Mouse (Mus musculus): ENCODE measurements around the gene Vav2.

Gene Vav2

GRCm38 (mm10) chr2:27442708-27443449, 16.0 kb upstream of the Vav2 start:
- no peak for DNase-seq (ENCODE audit: extremely low read depth, low read depth, low spot score)

DNA sequence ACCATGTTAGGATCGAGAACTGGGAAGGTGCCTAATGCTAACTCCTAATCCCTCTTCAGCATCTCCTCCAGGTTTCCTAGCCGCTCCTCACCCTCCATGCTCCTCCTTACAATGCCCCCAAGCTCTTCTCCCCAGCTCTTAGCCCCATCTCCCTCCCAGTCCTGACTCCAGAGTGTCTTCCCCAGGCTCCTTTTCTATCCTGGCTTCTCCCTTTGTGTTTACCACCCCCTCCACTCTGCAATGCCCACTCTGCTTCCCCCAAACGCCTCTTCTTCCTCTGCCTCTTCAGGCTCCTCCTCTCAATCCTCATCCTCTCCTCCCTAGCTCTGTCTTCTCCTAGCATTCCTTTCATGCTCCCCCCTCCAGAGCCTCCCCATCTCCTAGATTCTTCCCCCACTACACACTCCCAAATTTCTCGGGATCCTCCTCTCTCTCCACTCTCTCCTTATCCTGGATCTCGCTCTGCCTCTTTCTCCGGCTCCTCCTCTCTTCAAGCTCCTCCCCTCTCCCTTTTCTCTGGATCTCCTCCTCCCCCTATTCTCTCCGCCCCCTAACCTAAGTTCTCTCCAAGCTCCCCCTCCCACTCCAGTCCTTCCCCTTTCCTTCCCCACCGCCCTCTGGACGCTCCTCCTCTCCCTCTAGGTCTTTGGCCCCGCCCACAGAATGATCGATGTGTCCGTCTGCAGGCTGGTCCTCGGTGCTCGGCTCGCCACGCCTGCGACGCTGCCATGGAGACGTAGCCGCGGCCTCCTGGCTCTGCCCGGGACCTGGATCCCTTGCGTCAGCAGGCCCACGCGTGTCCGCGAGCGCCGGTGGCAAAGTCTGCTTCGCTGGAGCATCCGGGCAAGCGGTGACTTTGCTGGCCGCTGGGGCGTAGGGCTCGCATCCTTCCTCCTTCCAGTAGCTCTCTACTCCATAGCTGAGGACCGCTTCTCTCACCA, 15.2 kb upstream of the Vav2 start, which contains the start of gene Brd3os:
Gene Brd3os, plus strand, starts transcription at position 558 of the 941 bp plus-strand sequence.
- peak; percentile 87 for DNase-seq (ENCODE audit: extremely low read depth, low read depth, low spot score)

DNA sequence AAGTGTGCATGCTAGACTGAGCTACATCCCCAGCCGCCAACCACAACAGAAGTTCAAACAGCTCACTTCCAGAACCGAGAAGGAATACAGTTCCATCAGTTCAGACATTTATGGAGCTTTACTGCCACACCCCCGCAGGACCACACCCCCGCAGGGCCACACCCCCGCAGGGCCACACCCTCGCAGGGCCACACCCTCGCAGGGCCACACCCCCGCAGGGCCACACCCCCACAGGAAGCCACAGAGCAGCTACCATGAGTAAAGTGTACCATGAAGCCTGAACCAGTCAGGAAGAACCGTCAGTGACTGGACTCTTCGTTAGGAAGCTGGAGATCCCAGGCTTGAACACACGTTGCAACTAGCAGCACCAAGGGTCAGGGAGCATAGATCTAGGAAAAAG, 11.4 kb upstream of the Vav2 start:
- no peak for DNase-seq (ENCODE audit: extremely low read depth, low read depth, low spot score)

- DNase-seq (ENCODE audit: extremely low read depth, low read depth, low spot score) = no peak
Measured at GRCm38 (mm10) chr2:27437876-27438275, 11.0 kb upstream of the Vav2 start.

- no peak for DNase-seq (ENCODE audit: extremely low read depth, low read depth, low spot score)
Measured at GRCm38 (mm10) chr2:27432599-27432998, 5.8 kb upstream of the Vav2 start.

GRCm38 (mm10) chr2:27430621-27431020, 3.8 kb upstream of the Vav2 start:
- no peak for DNase-seq (ENCODE audit: extremely low read depth, low read depth, low spot score)

GRCm38 (mm10) chr2:27428071-27428470, 1.2 kb upstream of the Vav2 start:
- no peak for DNase-seq (ENCODE audit: extremely low read depth, low read depth, low spot score)

DNA sequence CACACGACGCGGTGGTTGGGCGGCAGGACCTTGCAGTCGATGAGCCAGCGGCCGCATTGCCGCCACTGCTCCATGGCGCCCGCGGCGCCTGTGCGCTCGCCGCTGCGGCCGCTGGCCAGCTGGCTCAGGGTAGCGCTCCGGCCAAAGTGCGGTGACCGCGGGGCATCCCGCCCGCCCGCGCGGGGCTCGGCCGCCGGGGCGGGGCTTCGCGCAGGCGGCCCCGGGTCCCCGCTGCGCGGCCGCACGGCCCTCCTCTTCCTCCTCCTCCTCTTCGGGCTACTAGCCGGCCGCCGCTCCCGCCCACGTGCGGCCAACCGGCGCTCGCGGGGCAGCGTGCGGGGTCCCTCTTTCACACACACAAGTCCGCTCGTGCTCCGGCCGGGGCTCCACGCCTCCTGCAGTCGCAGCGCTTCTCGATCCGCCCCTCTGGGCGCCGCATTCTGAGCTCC, 403 bp downstream of the Vav2 start:
- DNase-seq (ENCODE audit: extremely low read depth, low read depth, low spot score) = no peak

GRCm38 (mm10) chr2:27425751-27426405, 955 bp downstream of the Vav2 start:
- no peak for DNase-seq (ENCODE audit: extremely low read depth, low read depth, low spot score)

DNA sequence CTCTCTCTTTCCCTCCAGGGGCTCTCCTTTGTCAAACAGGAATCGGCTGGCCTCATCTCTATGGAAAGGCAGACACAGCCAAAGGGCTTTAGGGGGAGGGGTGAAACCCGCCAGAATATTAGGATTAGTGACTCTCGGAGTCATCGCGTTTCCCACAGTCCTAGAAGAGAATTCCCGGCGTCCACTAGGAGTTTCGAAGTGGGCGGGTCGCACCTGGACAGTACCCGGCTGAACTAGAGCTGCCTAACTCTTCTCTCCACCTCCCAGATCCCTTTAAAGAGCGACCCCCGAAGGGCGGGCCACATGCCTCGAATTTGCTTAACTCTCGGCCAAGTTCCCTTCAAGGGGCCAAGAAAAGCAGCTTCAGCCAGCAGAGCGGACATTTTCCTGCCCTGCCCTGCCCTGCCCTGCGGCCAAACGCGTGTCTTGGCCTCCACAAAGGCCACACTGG, 1.6 kb downstream of the Vav2 start:
- DNase-seq (ENCODE audit: extremely low read depth, low read depth, low spot score) = no peak

DNA sequence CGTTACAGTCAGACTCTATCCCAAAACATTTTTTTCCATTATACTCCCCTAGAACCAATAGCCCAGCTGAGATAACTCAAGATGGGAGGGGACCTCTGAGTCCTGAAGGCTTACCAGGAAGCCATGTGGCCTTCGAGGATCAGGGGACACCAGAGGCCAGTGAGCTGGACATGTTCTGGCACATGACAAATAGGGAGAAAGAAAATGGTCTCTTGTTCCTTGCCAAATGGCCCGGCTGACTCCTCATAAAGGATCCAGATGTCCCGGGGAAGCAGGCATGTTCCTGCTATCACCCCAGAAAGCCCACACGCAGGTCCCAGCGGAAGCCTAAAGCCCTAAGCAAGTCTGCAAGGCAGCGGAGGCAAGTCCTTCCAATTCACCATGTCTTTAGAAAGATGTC, 3.2 kb downstream of the Vav2 start:
- DNase-seq (ENCODE audit: extremely low read depth, low read depth, low spot score) = no peak

- no peak for DNase-seq (ENCODE audit: extremely low read depth, low read depth, low spot score)
Measured at GRCm38 (mm10) chr2:27421293-27422068, 5.4 kb downstream of the Vav2 start.

DNA sequence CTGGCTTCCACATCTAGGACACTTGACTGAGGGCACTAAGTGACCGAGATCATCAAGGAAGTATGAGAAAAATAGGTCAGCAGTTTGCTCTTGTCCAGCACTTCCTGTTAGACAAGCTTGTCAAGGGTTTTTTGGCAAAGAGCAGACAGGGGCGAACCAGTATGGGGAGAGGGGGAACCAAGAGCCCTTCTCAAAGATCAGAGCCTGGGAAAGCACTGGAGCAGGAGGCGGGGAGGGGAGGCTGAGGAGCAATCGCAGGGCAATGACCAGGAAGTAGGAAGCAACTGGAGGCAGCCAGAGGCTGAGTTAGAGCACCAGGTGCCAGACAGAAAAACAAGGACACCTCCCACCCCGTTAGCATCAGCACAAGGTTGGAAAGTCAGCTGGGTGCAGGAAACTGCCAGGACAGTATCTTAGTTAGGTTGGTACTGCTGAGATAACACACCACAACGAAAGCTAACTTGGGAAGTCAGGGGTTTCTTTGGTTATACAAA, 8.2 kb downstream of the Vav2 start:
- no peak for DNase-seq (ENCODE audit: extremely low read depth, low read depth, low spot score)

GRCm38 (mm10) chr2:27417648-27418153, 9.1 kb downstream of the Vav2 start:
- no peak for DNase-seq (ENCODE audit: extremely low read depth, low read depth, low spot score)

DNA sequence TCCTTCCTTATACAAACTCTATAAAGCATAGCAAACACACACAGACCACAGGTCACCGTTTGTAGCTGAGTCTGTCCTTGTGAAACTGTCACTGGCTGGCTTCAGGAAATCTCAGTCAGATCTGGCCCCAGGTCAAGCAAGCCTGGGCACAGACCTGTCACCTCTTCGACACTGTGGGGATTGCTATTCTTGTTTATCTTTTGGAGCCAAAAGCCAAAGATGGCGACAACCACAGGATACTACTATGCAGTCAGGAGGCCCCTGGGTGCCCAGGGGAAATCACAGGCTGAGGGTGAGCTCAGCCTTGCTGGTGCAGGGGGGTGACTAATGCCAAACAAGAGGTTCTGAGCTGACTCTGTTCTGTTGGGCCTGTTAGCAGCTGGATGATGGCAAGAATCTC, 10.4 kb downstream of the Vav2 start:
- no peak for DNase-seq (ENCODE audit: extremely low read depth, low read depth, low spot score)

DNA sequence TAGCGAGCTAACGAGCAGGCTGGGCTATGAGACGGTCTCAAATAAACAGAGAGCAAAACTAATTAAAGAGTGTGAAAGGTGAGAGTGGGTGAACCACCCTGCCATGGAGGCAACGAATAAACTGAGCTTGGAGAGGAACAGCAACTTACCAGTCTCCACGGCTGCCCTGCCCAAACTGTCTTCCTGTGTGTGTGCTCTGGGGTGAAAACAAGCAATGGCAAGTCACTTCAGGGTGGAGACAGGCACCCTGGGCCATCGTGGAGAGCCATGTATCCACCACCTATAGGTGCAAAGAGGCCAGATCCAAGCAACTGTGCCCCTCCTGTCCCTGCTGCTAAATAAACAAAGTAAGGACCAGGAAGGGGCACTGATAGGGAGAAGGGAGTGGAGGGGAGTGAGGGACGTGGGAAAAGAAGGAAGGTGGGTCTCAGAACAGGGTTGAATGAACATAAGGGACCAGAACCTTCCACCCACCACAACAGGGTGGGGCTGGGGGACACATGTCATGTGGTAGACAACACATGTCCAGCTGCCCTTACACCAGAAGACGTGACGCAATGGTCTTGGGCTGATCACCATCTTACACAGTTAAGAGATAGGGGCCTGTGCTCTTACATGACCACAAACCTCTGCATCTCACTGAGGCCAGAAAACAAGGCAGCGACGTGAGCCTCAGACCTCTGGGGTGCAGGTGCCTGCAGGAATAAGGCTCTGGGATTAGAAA, 11.6 kb downstream of the Vav2 start:
- DNase-seq (ENCODE audit: extremely low read depth, low read depth, low spot score) = no peak

- no peak for DNase-seq (ENCODE audit: extremely low read depth, low read depth, low spot score)
Measured at GRCm38 (mm10) chr2:27413936-27414657, 12.7 kb downstream of the Vav2 start.

- no peak for DNase-seq (ENCODE audit: extremely low read depth, low read depth, low spot score)
Measured at GRCm38 (mm10) chr2:27413582-27413935, 13.3 kb downstream of the Vav2 start.

- DNase-seq (ENCODE audit: extremely low read depth, low read depth, low spot score) = no peak
Measured at GRCm38 (mm10) chr2:27412245-27412800, 14.5 kb downstream of the Vav2 start.
